Comparison of ENCODE assay signal across 22 mouse cellular contexts in the genomic region with DNA sequence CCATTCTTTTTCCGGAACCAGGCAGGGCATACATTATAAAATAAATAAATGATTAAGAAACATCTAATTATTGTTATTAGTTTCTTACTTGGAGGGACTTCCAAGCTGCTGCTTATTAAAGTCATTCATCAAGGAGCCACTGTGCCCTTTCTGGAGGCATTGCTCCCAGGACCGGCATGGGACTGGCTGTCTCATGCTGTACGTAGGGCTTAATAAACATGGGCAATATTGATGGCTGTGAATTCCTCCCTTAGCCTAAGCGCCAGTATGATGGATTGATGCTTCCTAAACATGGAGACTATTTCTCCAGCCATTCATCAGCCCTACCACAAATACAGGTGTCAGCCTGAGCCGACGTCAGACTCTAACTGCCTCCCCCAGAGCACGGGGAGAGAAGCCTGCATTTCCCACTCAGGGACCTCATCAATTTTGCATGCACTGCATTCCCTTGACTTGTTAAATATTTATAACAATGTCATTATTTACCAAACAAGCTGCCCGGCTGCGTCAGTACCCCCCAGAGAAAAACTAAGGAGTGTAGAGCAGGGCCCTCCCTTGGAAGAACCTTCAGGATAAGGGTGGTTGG.
DNase-seq lines count a peak whose midpoint lies in the region; ATAC-seq lines count a peak whose summit lies in the region.
"Had no signal": no experiment of that assay in that cellular context is flagged by ENCODE, and none has a peak within 500 bp of the region (broad histone marks: within the 10 kb centered on the region; RNA-seq: fewer than 3 reads in every experiment).

No protein-coding gene starts in this region.

- WGBS in hindbrain, embryonic 12.5 days: 46% methylated on average over 9 of the region's 9 CpGs
- 41% methylated on average over 9 of the region's 9 CpGs for WGBS in neural tube, embryonic 13.5 days

- no peak overlapping the region for H3K4me2 ChIP-seq in hindbrain, embryonic 12.5 days (replicated peaks)
- peak overlapping the region; percentile 34; the same call in 1 of the 2 replicates for H3K4me2 ChIP-seq in neural tube, embryonic 13.5 days
- H3K4me2 ChIP-seq: embryonic facial prominence, embryonic 12.5 days; forebrain, embryonic 12.5 days; heart, embryonic 15.5 days; liver, embryonic 13.5 days; lung, embryonic 14.5 days; stomach, embryonic 15.5 days had no signal

- H3K4me3 ChIP-seq in hindbrain, embryonic 12.5 days: no peak overlapping the region
- no peak overlapping the region for H3K4me3 ChIP-seq in neural tube, embryonic 13.5 days
- H3K4me3 ChIP-seq: embryonic facial prominence, embryonic 12.5 days; erythroblast, embryonic 14.5 days; forebrain, embryonic 12.5 days; heart, embryonic 15.5 days; liver, embryonic 13.5 days; stomach, embryonic 15.5 days had no signal

- no peak overlapping the region for H3K9ac ChIP-seq in hindbrain, embryonic 12.5 days
- no peak overlapping the region for H3K9ac ChIP-seq in neural tube, embryonic 13.5 days
- H3K9ac ChIP-seq: embryonic facial prominence, embryonic 12.5 days; forebrain, embryonic 12.5 days; heart, embryonic 15.5 days; liver, embryonic 13.5 days; lung, embryonic 14.5 days; stomach, embryonic 15.5 days had no signal

- no peaks in the 10 kb centered on the region for H3K27me3 ChIP-seq in hindbrain, embryonic 12.5 days
- no peaks in the 10 kb centered on the region for H3K27me3 ChIP-seq in neural tube, embryonic 13.5 days
- H3K27me3 ChIP-seq: embryonic facial prominence, embryonic 12.5 days; forebrain, embryonic 12.5 days; heart, embryonic 15.5 days; liver, embryonic 13.5 days; stomach, embryonic 15.5 days had no signal

- peak; percentile 84 for ATAC-seq in hindbrain, embryonic 12.5 days (ENCODE audit: low FRiP score)
- ATAC-seq in neural tube, embryonic 13.5 days (ENCODE audit: low read depth): peak; percentile 96
- no peak for ATAC-seq in activated CD4-positive, CD25-positive, alpha-beta regulatory T cell, adult 4 months

- H3K27ac ChIP-seq in hindbrain, embryonic 12.5 days: peak overlapping the region; percentile 83; the same call in 1 of the 2 replicates
- H3K27ac ChIP-seq in neural tube, embryonic 13.5 days (replicated peaks): peak overlapping the region; percentile 88
- H3K27ac ChIP-seq: embryonic facial prominence, embryonic 12.5 days; forebrain, embryonic 12.5 days; heart, embryonic 15.5 days; liver, embryonic 13.5 days; stomach, embryonic 15.5 days had no signal

- no peaks in the 10 kb centered on the region for H3K36me3 ChIP-seq in hindbrain, embryonic 12.5 days
- H3K36me3 ChIP-seq in neural tube, embryonic 13.5 days: no peaks in the 10 kb centered on the region
- H3K36me3 ChIP-seq: embryonic facial prominence, embryonic 12.5 days; forebrain, embryonic 12.5 days; heart, embryonic 15.5 days; liver, embryonic 13.5 days; stomach, embryonic 15.5 days had no signal

- no peaks in the 10 kb centered on the region for H3K9me3 ChIP-seq in hindbrain, embryonic 12.5 days (replicated peaks)
- H3K9me3 ChIP-seq in neural tube, embryonic 13.5 days: no peaks in the 10 kb centered on the region
- H3K9me3 ChIP-seq: embryonic facial prominence, embryonic 12.5 days; forebrain, embryonic 12.5 days; heart, embryonic 15.5 days; liver, embryonic 13.5 days; stomach, embryonic 15.5 days had no signal

- peaks cover 14% of the 10 kb centered on the region for H3K4me1 ChIP-seq in hindbrain, embryonic 12.5 days
- peaks cover 25% of the 10 kb centered on the region for H3K4me1 ChIP-seq in neural tube, embryonic 13.5 days (replicated peaks)
- H3K4me1 ChIP-seq: embryonic facial prominence, embryonic 12.5 days; heart, embryonic 15.5 days; liver, embryonic 13.5 days; stomach, embryonic 15.5 days had no signal

- peak; percentile 5 for DNase-seq in embryo, embryonic 11 days
- DNase-seq in embryo, embryonic 9.5 days (ENCODE audit: extremely low spot score): no peak
- DNase-seq in mesoderm, embryonic 11.5 days (ENCODE audit: low read depth, low spot score): peak; percentile 36
- no peak for DNase-seq in gastrocnemius, adult 18-20 months (ENCODE audit: low spot score)
- DNase-seq in cerebellum, adult 9-10 months: no peak
- DNase-seq: adrenal gland, postnatal 14 days; cerebellum, adult 9-11 months; heart, postnatal 36 days; kidney, adult 8-10 months; kidney, postnatal 10 days; liver, embryonic 13.5 days; lung, embryonic 14.5 days; lung, postnatal 36 days; thymus, postnatal 36 days had no signal

Comparison
In these comparisons a context has a peak if more than half of its experiments do, and no peak if none do; other contexts are left out.
1. DNase-seq: peak in embryo, embryonic 11 days (single experiment) and mesoderm, embryonic 11.5 days (single experiment); none in embryo, embryonic 9.5 days (single experiment), gastrocnemius, adult 18-20 months (single experiment) and cerebellum, adult 9-10 months (single experiment).